Mouse (Mus musculus): ENCODE results near the gene Pck1. TPM values are rescaled to one million over a fixed set of nuclear protein-coding genes. Genes with fewer than 3 reads are reported as not detected.
"Not testable (repeated sequence)": the region's sequence is repeated elsewhere in the genome, so short reads cannot be mapped to it uniquely, and the experiment has no call there.

The Pck1 gene
- total RNA-seq (2021), result 420 and 690 TPM in 2 replicates
- long read RNA-seq, transcript Pck1-201 (10 exons, 2,661 nt), result major isoform, 470 of 743 reads
- long read RNA-seq, partial matches to known transcripts, result 255 of 743 reads
- long read RNA-seq, other reads (novel, unspliced or antisense), result 16 of 743 reads

GRCm38 (mm10) chr2:173152436-173153151, at the start of gene Pck1:
Pck1 (plus strand) TSS chr2:173153048.
- peak; percentile 32 for DNase-seq

GRCm38 (mm10) chr2:173106409-173106808, 46.4 kb upstream of the Pck1 start:
- DNase-seq, result no peak

GRCm38 (mm10) chr2:173106889-173107785, 45.7 kb upstream of the Pck1 start:
- peak; percentile 32 for DNase-seq

- DNase-seq, result no peak
Observed at GRCm38 (mm10) chr2:173108509-173109190, 44.2 kb upstream of the Pck1 start.

GRCm38 (mm10) chr2:173109510-173109909, 43.3 kb upstream of the Pck1 start:
- no peak for DNase-seq

GRCm38 (mm10) chr2:173110571-173110970, 42.3 kb upstream of the Pck1 start:
- no peak for DNase-seq

- not testable (repeated sequence) for DNase-seq
Observed at GRCm38 (mm10) chr2:173113796-173114195, 39.1 kb upstream of the Pck1 start.

GRCm38 (mm10) chr2:173119023-173119944, 33.6 kb upstream of the Pck1 start, which contains the start of gene Ctcfl:
Ctcfl (minus strand) TSS chr2:173119525.
- no peak for DNase-seq

GRCm38 (mm10) chr2:173120117-173120516, 32.7 kb upstream of the Pck1 start:
- DNase-seq, result not testable (repeated sequence)

GRCm38 (mm10) chr2:173124022-173124735, 28.7 kb upstream of the Pck1 start:
- DNase-seq, result no peak

GRCm38 (mm10) chr2:173126386-173126785, 26.5 kb upstream of the Pck1 start:
- no peak for DNase-seq

- DNase-seq, result no peak
Observed at GRCm38 (mm10) chr2:173129111-173129510, 23.7 kb upstream of the Pck1 start.

- no peak for DNase-seq
Observed at GRCm38 (mm10) chr2:173132262-173132661, 20.6 kb upstream of the Pck1 start.

- peak; percentile 35 for DNase-seq
Observed at GRCm38 (mm10) chr2:173132794-173133300, 20.0 kb upstream of the Pck1 start.

GRCm38 (mm10) chr2:173134695-173135094, 18.2 kb upstream of the Pck1 start:
- DNase-seq, result no peak

- DNase-seq, result no peak
Observed at GRCm38 (mm10) chr2:173138323-173139239, 14.3 kb upstream of the Pck1 start.

- DNase-seq, result peak; percentile 26
Observed at GRCm38 (mm10) chr2:173143611-173144010, 9.2 kb upstream of the Pck1 start.

- no peak for DNase-seq
Observed at GRCm38 (mm10) chr2:173145808-173146207, 7.0 kb upstream of the Pck1 start.

GRCm38 (mm10) chr2:173146728-173147127, 6.1 kb upstream of the Pck1 start:
- DNase-seq, result no peak

Measured in adrenal gland, postnatal 25 days (tissue).